Mouse (Mus musculus): ENCODE results near the gene Ccdc84. TPM values are rescaled to one million over a fixed set of nuclear protein-coding genes. Genes with fewer than 3 reads are reported as not detected.

Gene Ccdc84
- total and polyA plus RNA-seq, 3 experiments = 18.0 to 18.7 TPM; not detected in 1

- TF ChIP-seq RCOR1 (IDR thresholded peaks at IDR 0.05; ENCODE audit: low read depth, low read length) = no peak
- TF ChIP-seq ETS1 (IDR thresholded peaks at IDR 0.05; ENCODE audit: low read depth, low read length) = no peak
- no peak for TF ChIP-seq MAFK (IDR thresholded peaks at IDR 0.05; ENCODE audit: borderline replicate concordance, low read depth, low read length)
- TF ChIP-seq CHD2 (IDR thresholded peaks at IDR 0.05; ENCODE audit: low read length) = no peak
- TF ChIP-seq HCFC1 (IDR thresholded peaks at IDR 0.05; ENCODE audit: low read depth, low read length) = no peak
- TF ChIP-seq MYB (IDR thresholded peaks at IDR 0.05; ENCODE audit: low read depth, low read length) = no peak
- TF ChIP-seq POLR2A (IDR thresholded peaks at IDR 0.05; ENCODE audit: control insufficient read depth in 1 of 2, insufficient read depth in 1 of 2, low read depth in 1 of 2, low read length in 2 of 2, poor library complexity in 1 of 2) = no peak
- TF ChIP-seq MEF2A (IDR thresholded peaks at IDR 0.05; ENCODE audit: extremely low read depth, insufficient replicate concordance, low read depth, low read length, poor library complexity, severe bottlenecking) = no peak
- no peak for TF ChIP-seq GATA1 (IDR thresholded peaks at IDR 0.05; ENCODE audit: low read depth, low read length)
- no peak for TF ChIP-seq UBTF (IDR thresholded peaks at IDR 0.05; ENCODE audit: borderline replicate concordance, insufficient read depth, low read depth, low read length)
- Histone ChIP-seq H3K27me3 (ENCODE audit: control insufficient read depth in 1 of 2, insufficient read depth in 2 of 2, low read length in 2 of 2) (no peaks in the 10 kb centered on the region), H3K4me1 (ENCODE audit: control insufficient read depth in 1 of 2, insufficient read depth in 2 of 2, low read length in 2 of 2) (peaks cover 0 to 9% of the 10 kb centered on the region in 2 experiments; a peak in 3 of 4 replicates), H3K27ac (ENCODE audit: control insufficient read depth, low read depth, low read length) (no peak overlapping the region), H3K36me3 (ENCODE audit: control insufficient read depth in 1 of 2, insufficient read depth in 2 of 2, low read length in 2 of 2) (peaks cover 0 to 13% of the 10 kb centered on the region in 2 experiments; a peak in 2 of 4 replicates), H3K79me2 (ENCODE audit: control insufficient read depth, insufficient read depth, low read length, poor library complexity) (no peaks in the 10 kb centered on the region), H3K9ac (ENCODE audit: control insufficient read depth, low read depth, low read length, poor library complexity, severe bottlenecking) (no peak overlapping the region), H3K9me3 (replicated peaks; ENCODE audit: insufficient read depth, low read length) (no peaks in the 10 kb centered on the region), H3K4me3 (ENCODE audit: control insufficient read depth in 1 of 2, insufficient read depth in 1 of 2, low read depth in 2 of 2, low read length in 2 of 2) (no peak overlapping the region)
- no peak for DNase-seq (ENCODE audit: low read depth, low spot score)
These were observed 5.2 kb upstream of the Ccdc84 start for GRCm38 (mm10) chr9:44423576-44423975.

GRCm38 (mm10) chr9:44420280-44420898 is 2.0 kb upstream of the Ccdc84 start:
- H3K4me1 ChIP-seq (ENCODE audit: control insufficient read depth in 1 of 2, insufficient read depth in 2 of 2, low read length in 2 of 2) = peaks cover 3 to 12% of the 10 kb centered on the region in 2 experiments; a peak in 3 of 4 replicates
- peak; percentile 89 for DNase-seq (ENCODE audit: low read depth, low spot score)
- peaks cover 0 to 21% of the 10 kb centered on the region in 2 experiments; a peak in 2 of 4 replicates for H3K36me3 ChIP-seq (ENCODE audit: control insufficient read depth in 1 of 2, insufficient read depth in 2 of 2, low read length in 2 of 2)
- H3K4me3 ChIP-seq (ENCODE audit: control insufficient read depth in 1 of 2, insufficient read depth in 1 of 2, low read depth in 2 of 2, low read length in 2 of 2) = peak overlapping the region; percentile 23 to 39
- H3K79me2 ChIP-seq (ENCODE audit: control insufficient read depth, insufficient read depth, low read length, poor library complexity) = peaks cover 10% of the 10 kb centered on the region
- H3K9me3 ChIP-seq (replicated peaks; ENCODE audit: insufficient read depth, low read length) = no peaks in the 10 kb centered on the region
- H3K27ac ChIP-seq (ENCODE audit: control insufficient read depth, low read depth, low read length) = peak overlapping the region; percentile 83
- H3K27me3 ChIP-seq (ENCODE audit: control insufficient read depth in 1 of 2, insufficient read depth in 2 of 2, low read length in 2 of 2) = no peaks in the 10 kb centered on the region
- peak overlapping the region; percentile 50 for H3K9ac ChIP-seq (ENCODE audit: control insufficient read depth, low read depth, low read length, poor library complexity, severe bottlenecking)
- TF ChIP-seq GABPA (IDR thresholded peaks at IDR 0.05; ENCODE audit: low read depth, low read length) = no peak
- peak; percentile 37; the same call in 1 of the 2 replicates for TF ChIP-seq GATA1 (IDR thresholded peaks at IDR 0.05; ENCODE audit: low read depth, low read length)
- TF ChIP-seq POLR2AphosphoS5 (IDR thresholded peaks at IDR 0.05; ENCODE audit: borderline replicate concordance, low read depth, low read length) = no peak
- TF ChIP-seq MXI1 (IDR thresholded peaks at IDR 0.05; ENCODE audit: low read depth, low read length) = peak; percentile 66
- TF ChIP-seq NRF1 (IDR thresholded peaks at IDR 0.05; ENCODE audit: insufficient read depth, low read depth, low read length, poor library complexity, severe bottlenecking) = no peak
- no peak for TF ChIP-seq MYB (IDR thresholded peaks at IDR 0.05; ENCODE audit: low read depth, low read length)
- peak; percentile 26 to 61; a peak in 2 of 4 replicates for TF ChIP-seq POLR2A (IDR thresholded peaks at IDR 0.05; ENCODE audit: control insufficient read depth in 1 of 2, insufficient read depth in 1 of 2, low read depth in 1 of 2, low read length in 2 of 2, poor library complexity in 1 of 2)
- no peak for TF ChIP-seq BHLHE40 (IDR thresholded peaks at IDR 0.05; ENCODE audit: borderline replicate concordance, low read depth, low read length)
- TF ChIP-seq MAZ (IDR thresholded peaks at IDR 0.05; ENCODE audit: low read depth, low read length) = no peak
- no peak for TF ChIP-seq E2F4 (IDR thresholded peaks at IDR 0.05; ENCODE audit: borderline replicate concordance, low read depth, low read length)
- TF ChIP-seq SMC3 (IDR thresholded peaks at IDR 0.05; ENCODE audit: low read depth, low read length) = no peak
- peak in 1 of 2 experiments; percentile 46; a peak in 2 of 4 replicates for TF ChIP-seq EP300 (IDR thresholded peaks at IDR 0.05; ENCODE audit: low read depth in 1 of 2, low read length in 2 of 2)
- 0 out of 2 replicates have a peak, but pooled peaks have one; percentile 26 for TF ChIP-seq ZMIZ1 (IDR thresholded peaks at IDR 0.05; ENCODE audit: low read depth, low read length)
- TF ChIP-seq ETS1 (IDR thresholded peaks at IDR 0.05; ENCODE audit: low read depth, low read length) = 0 out of 2 replicates have a peak, but pooled peaks have one; percentile 29
- no peak for TF ChIP-seq ZC3H11A (IDR thresholded peaks at IDR 0.05; ENCODE audit: low read depth, low read length)
- TF ChIP-seq USF1 (IDR thresholded peaks at IDR 0.05; ENCODE audit: low read depth, low read length) = no peak
- TF ChIP-seq POLR2AphosphoS2 (IDR thresholded peaks at IDR 0.05; ENCODE audit: low read length) = no peak
- TF ChIP-seq ZKSCAN1 (IDR thresholded peaks at IDR 0.05; ENCODE audit: low read depth, low read length) = no peak
- TF ChIP-seq TCF12 (IDR thresholded peaks at IDR 0.05; ENCODE audit: low read depth, low read length) = no peak
- TF ChIP-seq RCOR1 (IDR thresholded peaks at IDR 0.05; ENCODE audit: low read depth, low read length) = peak; percentile 38; the same call in 1 of the 2 replicates
- TF ChIP-seq MAX (IDR thresholded peaks at IDR 0.05; ENCODE audit: low read length) = peak; percentile 41; the same call in 1 of the 2 replicates
- no peak for TF ChIP-seq CHD2 (IDR thresholded peaks at IDR 0.05; ENCODE audit: low read length)
- no peak for TF ChIP-seq CHD1 (IDR thresholded peaks at IDR 0.05; ENCODE audit: low read depth, low read length)
- no peak for TF ChIP-seq USF2 (IDR thresholded peaks at IDR 0.05; ENCODE audit: borderline replicate concordance in 1 of 2, insufficient read depth in 1 of 2, low read depth in 1 of 2, low read length in 2 of 2)
